Mouse (Mus musculus): ENCODE data around the gene Fbxo40. TPM values are rescaled to one million over a fixed set of nuclear protein-coding genes. Genes with fewer than 3 reads are reported as not detected.

Fbxo40 gene
- polyA plus RNA-seq, 1 experiment: 2.0 TPM

GRCm38 (mm10) chr16:36999366-36999972, 9.2 kb upstream of the Fbxo40 start:
- no peaks in the 10 kb centered on the region for H3K4me1 ChIP-seq (ENCODE audit: control insufficient read depth, insufficient read depth, low read length)
- 71% methylated on average over 9 of the region's 9 CpGs for WGBS
- no peak for TF ChIP-seq CTCF (IDR thresholded peaks at IDR 0.05; ENCODE audit: insufficient read depth, low read length)
- TF ChIP-seq POLR2A (IDR thresholded peaks at IDR 0.05; ENCODE audit: borderline replicate concordance, extremely low read depth, low read depth, low read length): no peak
- DNase-seq: no peak
- no peak overlapping the region for H3K4me3 ChIP-seq (replicated peaks; ENCODE audit: extremely low read depth, low read depth, low read length)

- no peak overlapping the region for H3K4me3 ChIP-seq (replicated peaks; ENCODE audit: extremely low read depth, low read depth, low read length)
- 62% methylated on average over 6 of the region's 6 CpGs for WGBS
- TF ChIP-seq POLR2A (IDR thresholded peaks at IDR 0.05; ENCODE audit: borderline replicate concordance, extremely low read depth, low read depth, low read length) (no peak), CTCF (IDR thresholded peaks at IDR 0.05; ENCODE audit: insufficient read depth, low read length) (no peak)
- no peak for DNase-seq
- no peaks in the 10 kb centered on the region for H3K4me1 ChIP-seq (ENCODE audit: control insufficient read depth, insufficient read depth, low read length)
Measured at GRCm38 (mm10) chr16:36997650-36998049, 7.4 kb upstream of the Fbxo40 start.

- Histone ChIP-seq H3K4me1 (ENCODE audit: control insufficient read depth, insufficient read depth, low read length) (no peaks in the 10 kb centered on the region), H3K4me3 (replicated peaks; ENCODE audit: extremely low read depth, low read depth, low read length) (no peak overlapping the region)
- no peak for DNase-seq
- TF ChIP-seq CTCF (IDR thresholded peaks at IDR 0.05; ENCODE audit: insufficient read depth, low read length): no peak
- no peak for TF ChIP-seq POLR2A (IDR thresholded peaks at IDR 0.05; ENCODE audit: borderline replicate concordance, extremely low read depth, low read depth, low read length)
- WGBS: 59% methylated on average over 8 of the region's 8 CpGs
Measured at GRCm38 (mm10) chr16:36989493-36989892, 774 bp downstream of the Fbxo40 start.

- H3K4me1 ChIP-seq (ENCODE audit: control insufficient read depth, insufficient read depth, low read length): no peaks in the 10 kb centered on the region; the same call in 1 of the 2 replicates
- TF ChIP-seq CTCF (IDR thresholded peaks at IDR 0.05; ENCODE audit: insufficient read depth, low read length) (no peak), POLR2A (IDR thresholded peaks at IDR 0.05; ENCODE audit: borderline replicate concordance, extremely low read depth, low read depth, low read length) (no peak)
- no peak overlapping the region for H3K4me3 ChIP-seq (replicated peaks; ENCODE audit: extremely low read depth, low read depth, low read length)
- DNase-seq: no peak
Measured at GRCm38 (mm10) chr16:36988066-36988465, 2.2 kb downstream of the Fbxo40 start.

GRCm38 (mm10) chr16:36987399-36987798, 2.9 kb downstream of the Fbxo40 start:
- TF ChIP-seq CTCF (IDR thresholded peaks at IDR 0.05; ENCODE audit: insufficient read depth, low read length): no peak
- no peak for TF ChIP-seq POLR2A (IDR thresholded peaks at IDR 0.05; ENCODE audit: borderline replicate concordance, extremely low read depth, low read depth, low read length)
- Histone ChIP-seq H3K4me1 (ENCODE audit: control insufficient read depth, insufficient read depth, low read length) (no peaks in the 10 kb centered on the region; the same call in 1 of the 2 replicates), H3K4me3 (replicated peaks; ENCODE audit: extremely low read depth, low read depth, low read length) (no peak overlapping the region)
- 64% methylated on average over 2 of the region's 2 CpGs for WGBS
- no peak for DNase-seq

GRCm38 (mm10) chr16:36985636-36986042, 4.6 kb downstream of the Fbxo40 start:
- TF ChIP-seq POLR2A (IDR thresholded peaks at IDR 0.05; ENCODE audit: borderline replicate concordance, extremely low read depth, low read depth, low read length) (no peak), CTCF (IDR thresholded peaks at IDR 0.05; ENCODE audit: insufficient read depth, low read length) (no peak)
- 50% methylated on average over 5 of the region's 5 CpGs for WGBS
- DNase-seq: no peak
- H3K4me1 ChIP-seq (ENCODE audit: control insufficient read depth, insufficient read depth, low read length): no peaks in the 10 kb centered on the region; the same call in 1 of the 2 replicates
- H3K4me3 ChIP-seq (replicated peaks; ENCODE audit: extremely low read depth, low read depth, low read length): no peak overlapping the region

- no peak for TF ChIP-seq POLR2A (IDR thresholded peaks at IDR 0.05; ENCODE audit: borderline replicate concordance, extremely low read depth, low read depth, low read length)
- no peak for TF ChIP-seq CTCF (IDR thresholded peaks at IDR 0.05; ENCODE audit: insufficient read depth, low read length)
- 74% methylated on average over 1 of the region's 1 CpGs for WGBS
- no peak overlapping the region for H3K4me3 ChIP-seq (replicated peaks; ENCODE audit: extremely low read depth, low read depth, low read length)
- no peaks in the 10 kb centered on the region; the same call in 1 of the 2 replicates for H3K4me1 ChIP-seq (ENCODE audit: control insufficient read depth, insufficient read depth, low read length)
- no peak for DNase-seq
Measured at GRCm38 (mm10) chr16:36983796-36984195, 6.5 kb downstream of the Fbxo40 start.

GRCm38 (mm10) chr16:36979127-36979526, 11.1 kb downstream of the Fbxo40 start:
- TF ChIP-seq POLR2A (IDR thresholded peaks at IDR 0.05; ENCODE audit: borderline replicate concordance, extremely low read depth, low read depth, low read length) (no peak), CTCF (IDR thresholded peaks at IDR 0.05; ENCODE audit: insufficient read depth, low read length) (no peak)
- no peak for DNase-seq
- H3K4me1 ChIP-seq (ENCODE audit: control insufficient read depth, insufficient read depth, low read length): no peaks in the 10 kb centered on the region; the same call in 1 of the 2 replicates
- H3K4me3 ChIP-seq (replicated peaks; ENCODE audit: extremely low read depth, low read depth, low read length): no peak overlapping the region
- 93% methylated on average over 2 of the region's 2 CpGs for WGBS

- 81% methylated on average over 4 of the region's 4 CpGs for WGBS
- TF ChIP-seq POLR2A (IDR thresholded peaks at IDR 0.05; ENCODE audit: borderline replicate concordance, extremely low read depth, low read depth, low read length) (no peak), CTCF (IDR thresholded peaks at IDR 0.05; ENCODE audit: insufficient read depth, low read length) (no peak)
- DNase-seq: no peak
- Histone ChIP-seq H3K4me3 (replicated peaks; ENCODE audit: extremely low read depth, low read depth, low read length) (no peak overlapping the region), H3K4me1 (ENCODE audit: control insufficient read depth, insufficient read depth, low read length) (peaks cover 2% of the 10 kb centered on the region; the same call in 1 of the 2 replicates)
Measured at GRCm38 (mm10) chr16:36963415-36963814, 26.9 kb downstream of the Fbxo40 start.

- no peak for DNase-seq
- WGBS: 74% methylated on average over 11 of the region's 11 CpGs
- Histone ChIP-seq H3K4me1 (ENCODE audit: control insufficient read depth, insufficient read depth, low read length) (no peaks in the 10 kb centered on the region), H3K4me3 (replicated peaks; ENCODE audit: extremely low read depth, low read depth, low read length) (no peak overlapping the region)
- no peak for TF ChIP-seq POLR2A (IDR thresholded peaks at IDR 0.05; ENCODE audit: borderline replicate concordance, extremely low read depth, low read depth, low read length)
- no peak for TF ChIP-seq CTCF (IDR thresholded peaks at IDR 0.05; ENCODE audit: insufficient read depth, low read length)
Measured at GRCm38 (mm10) chr16:36955106-36955505, 35.2 kb downstream of the Fbxo40 start.
